Mouse (Mus musculus) E14TG2a.4 (cell line): ENCODE data around the gene Dusp1.

Source experiments
- CTCF ChIP-seq: conservative IDR thresholded peaks from 2 replicates; pipeline ENCODE4 v1.5.1; 2014; ENCODE audit warnings: low read length
- NANOG ChIP-seq: IDR thresholded peaks from 2 replicates; pipeline ENCODE4 v1.6.1; 2014; ENCODE audit warnings: borderline replicate concordance, low read length, mixed read lengths

DNA sequence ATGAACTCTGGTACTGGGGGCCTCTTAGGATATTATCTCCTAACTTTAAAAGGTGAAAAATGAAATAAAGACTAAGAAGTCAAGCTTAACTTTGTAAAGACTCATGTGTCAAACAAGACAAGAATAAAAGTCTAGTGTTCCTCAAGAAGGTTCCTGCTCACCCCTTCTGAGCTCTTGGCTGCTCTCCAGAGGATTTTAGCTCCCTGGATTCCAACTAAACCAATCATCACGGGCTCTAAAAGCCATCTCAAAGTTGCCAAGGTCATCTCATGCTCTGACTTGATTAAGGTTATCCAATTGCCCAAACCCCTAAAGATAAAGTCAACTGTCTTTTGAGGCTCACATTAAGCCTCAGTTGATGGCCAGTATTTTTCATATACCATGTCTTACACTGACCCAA, 63.3 kb downstream of the Dusp1 start:
- TF ChIP-seq CTCF (no peak), NANOG (no peak)
